Mouse (Mus musculus) forebrain, embryonic 13.5 days (tissue): ENCODE measurements around the gene D8Ertd738e. TPM values are rescaled to one million over a fixed set of nuclear protein-coding genes. Genes with fewer than 3 reads are reported as not detected.

Experiments
- ATAC-seq: fragments of 200-750 bp; cut with Nextera tagmentation; 2 replicates; pipeline ENCODE4 v1.8.0; 2017
- H3K27ac ChIP-seq: fragments of 300-500 bp; sonication (generic); 2 replicates; pipeline ENCODE4 v1.5.1; 2015; ENCODE audit warnings: inconsistent platforms, mild to moderate bottlenecking, moderate library complexity
- H3K27me3 ChIP-seq: fragments of 300-500 bp; sonication (generic); 2 replicates; pipeline ENCODE4 v1.6.1; 2015; ENCODE audit warnings: mild to moderate bottlenecking, inconsistent platforms
- H3K36me3 ChIP-seq: fragments of 300-500 bp; sonication (generic); 2 replicates; pipeline ENCODE4 v1.6.1; 2015; ENCODE audit warnings: mild to moderate bottlenecking, inconsistent platforms; ENCODE audit not compliant: poor library complexity, severe bottlenecking
- H3K4me1 ChIP-seq: fragments of 300-500 bp; sonication (generic); 2 replicates; pipeline ENCODE4 v1.6.1; 2015; ENCODE audit warnings: inconsistent platforms
- H3K4me2 ChIP-seq: fragments of 300-500 bp; sonication (generic); 2 replicates; pipeline ENCODE4 v1.6.1; 2015; ENCODE audit warnings: inconsistent platforms, mild to moderate bottlenecking, moderate library complexity
- H3K4me3 ChIP-seq: fragments of 300-500 bp; sonication (generic); 2 replicates; pipeline ENCODE4 v1.5.1; 2015; ENCODE audit warnings: mild to moderate bottlenecking, inconsistent platforms
- H3K9ac ChIP-seq: fragments of 300-500 bp; sonication (generic); 2 replicates; pipeline ENCODE4 v1.6.1; 2015; ENCODE audit warnings: mild to moderate bottlenecking, inconsistent platforms
- H3K9me3 ChIP-seq: fragments of 300-500 bp; sonication (generic); replicated peaks from 2 replicates; pipeline ENCODE4 v1.6.1; 2016; ENCODE audit warnings: inconsistent platforms
- WGBS: fragments of 180-500 bp; shearing (Covaris S2); methylation state at CpG from one replicate; pipeline ENCODE4 v1.1.7; 2015; 5-methylcytosine and 5-hydroxymethylcytosine counted together
- microRNA counts: library from miRNA; unstranded; fragments of <30 nt; microRNA quantifications from one replicate; lab custom pipeline; 2016
- microRNA-seq: library from miRNA; unstranded; fragments of <30 nt; microRNA quantifications from one replicate; pipeline ENCODE4, GENCODE M21; 2016
- polyA plus RNA-seq: library from polyadenylated mRNA; unstranded; fragments of >200 nt; fragmentation: Nextera tagmentation; extraction: Ambion mirVana; gene quantifications from 2 replicates; pipeline ENCODE4 v1.2.1, GENCODE M21; 2015

The D8Ertd738e gene
- polyA plus RNA-seq, 1 experiment from 2014 or later: 310 TPM

- Histone ChIP-seq H3K4me3 (no peak overlapping the region), H3K36me3 (no peaks in the 10 kb centered on the region), H3K4me1 (peaks cover 69% of the 10 kb centered on the region), H3K9ac (no peak overlapping the region), H3K4me2 (peak overlapping the region; percentile 83; the same call in 1 of the 2 replicates), H3K27ac (peak overlapping the region; percentile 89), H3K27me3 (no peaks in the 10 kb centered on the region), H3K9me3 (no peaks in the 10 kb centered on the region)
- no peak for ATAC-seq
- 50% methylated on average over 11 of the region's 11 CpGs for WGBS
These were observed 50.0 kb downstream of the D8Ertd738e start for GRCm38 (mm10) chr8:84199348-84200125.

DNA sequence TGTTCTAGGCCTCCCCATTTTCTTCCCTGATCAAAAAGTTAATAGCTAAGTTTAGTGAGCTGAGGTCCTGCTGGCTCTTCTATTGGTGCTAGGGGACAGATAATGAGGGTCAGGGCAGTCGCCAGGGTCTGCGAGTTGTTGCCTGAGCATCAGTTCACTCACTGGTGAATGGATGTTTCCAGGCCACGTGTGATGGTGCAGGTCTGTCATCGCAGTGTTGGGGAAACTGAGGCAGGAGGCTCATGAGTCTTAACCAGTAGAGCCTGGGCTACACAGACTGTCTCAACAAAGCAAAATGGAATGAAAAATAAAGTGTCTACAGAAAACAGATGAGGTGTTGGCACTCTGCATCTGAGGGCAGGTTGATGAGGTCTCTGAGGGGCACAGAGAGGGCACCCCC, 50.6 kb downstream of the D8Ertd738e start:
- Histone ChIP-seq H3K4me2 (peak overlapping the region; percentile 73), H3K27ac (peak overlapping the region; percentile 89), H3K27me3 (no peaks in the 10 kb centered on the region), H3K9me3 (no peaks in the 10 kb centered on the region), H3K4me3 (no peak overlapping the region), H3K9ac (no peak overlapping the region), H3K4me1 (peaks cover 65% of the 10 kb centered on the region), H3K36me3 (no peaks in the 10 kb centered on the region)
- 15% methylated on average over 4 of the region's 4 CpGs for WGBS
- no peak for ATAC-seq

GRCm38 (mm10) chr8:84197922-84198774, 51.4 kb downstream of the D8Ertd738e start:
- no peaks in the 10 kb centered on the region for H3K36me3 ChIP-seq
- H3K9me3 ChIP-seq: no peaks in the 10 kb centered on the region
- peak overlapping the region; percentile 65 for H3K9ac ChIP-seq
- ATAC-seq: peak; percentile 71
- H3K4me3 ChIP-seq: peak overlapping the region; percentile 51
- WGBS: 1% methylated on average over 30 of the region's 30 CpGs
- H3K4me2 ChIP-seq: peak overlapping the region; percentile 73
- H3K27ac ChIP-seq: peak overlapping the region; percentile 89
- no peaks in the 10 kb centered on the region for H3K27me3 ChIP-seq
- peaks cover 59% of the 10 kb centered on the region for H3K4me1 ChIP-seq

DNA sequence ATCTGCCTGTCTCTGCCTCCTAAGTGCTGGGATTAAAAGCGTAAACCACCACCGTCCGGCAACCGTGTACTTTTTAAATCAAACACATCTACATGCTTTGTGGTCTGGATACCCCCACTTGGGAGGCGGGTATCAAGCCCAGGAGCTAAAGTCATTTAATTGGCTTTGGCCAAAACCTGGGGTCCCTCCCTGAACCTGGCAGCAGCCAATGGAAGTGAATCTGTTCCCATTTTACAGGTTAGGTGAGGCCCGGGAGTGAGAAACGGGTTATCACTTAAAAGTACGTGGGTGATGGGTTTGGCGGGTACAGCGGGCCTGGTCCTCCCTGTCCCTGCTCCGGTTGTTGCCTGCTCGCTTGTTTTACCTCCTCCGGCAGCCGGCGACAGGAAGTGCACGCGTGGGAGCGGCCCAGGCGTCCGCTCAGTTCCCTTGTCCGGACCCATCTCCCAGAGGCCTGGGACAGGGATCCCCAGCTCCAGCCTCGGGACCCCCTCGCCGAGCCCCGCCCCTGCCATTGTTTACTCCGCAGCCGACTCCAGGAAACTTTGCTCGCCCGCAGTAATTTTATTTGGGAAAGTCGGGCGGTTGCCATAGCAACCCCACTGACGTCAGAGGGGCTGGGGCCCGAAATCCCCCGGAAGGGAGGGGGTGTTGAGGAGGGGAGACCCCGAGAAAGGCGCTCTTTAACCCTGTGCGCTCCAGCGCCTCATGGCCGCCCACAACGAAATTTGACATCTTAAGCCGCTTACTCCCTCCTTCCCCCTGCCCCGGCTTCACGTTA, 52.2 kb downstream of the D8Ertd738e start:
- 2% methylated on average over 43 of the region's 43 CpGs for WGBS

More for the DNA sequence above, 52.2 kb downstream of the D8Ertd738e start:
- peak; percentile 41 for ATAC-seq
- peaks cover 60% of the 10 kb centered on the region for H3K4me1 ChIP-seq
- no peaks in the 10 kb centered on the region for H3K36me3 ChIP-seq
- peak overlapping the region; percentile 51 for H3K4me3 ChIP-seq
- peak overlapping the region; percentile 73 for H3K4me2 ChIP-seq
- H3K9me3 ChIP-seq: no peaks in the 10 kb centered on the region
- peak overlapping the region; percentile 65 for H3K9ac ChIP-seq
- H3K27ac ChIP-seq: peak overlapping the region; percentile 89
- H3K27me3 ChIP-seq: no peaks in the 10 kb centered on the region

MicroRNAs encoded within 50 kb of the gene (microRNA counts, 519-probe panel; counts per million panel counts)
- microRNA mmu-miR-23a (lab: Ali Mortazavi, UCI) (4,322 counts per million, percentile 82 among the panel's probes with 10 or more counts), microRNA mmu-miR-27a (lab: Ali Mortazavi, UCI) (4,676 counts per million, percentile 87 among the panel's probes with 10 or more counts)

Small RNA genes lying within 50 kb of the gene (microRNA-seq; reads per million reads assigned to microRNA genes)
- 5,646 reads per million, percentile 91 among the genes with 10 or more reads in this experiment for gene Mir23a
- gene Mir24-2: not detected
- 99.5 reads per million, percentile 51 among the genes with 10 or more reads in this experiment for gene Mir27a
- gene Mir3074-2: not detected

Other genes with a start within 250 kb of the D8Ertd738e start
- 1.00 and 1.2 TPM in 2 replicates for gene 1700067K01Rik, start 248.2 kb downstream of the D8Ertd738e start, polyA plus RNA-seq
- 0.37 TPM in 1 of 2 replicates, not detected in the other for gene 2210011C24Rik, start 237.5 kb downstream of the D8Ertd738e start, polyA plus RNA-seq
- 1.9 and 2.1 TPM in 2 replicates for gene Palm3, start 228.2 kb downstream of the D8Ertd738e start, polyA plus RNA-seq
- gene Il27ra, start 207.1 kb downstream of the D8Ertd738e start, polyA plus RNA-seq: 0.23 and 0.29 TPM in 2 replicates
- not detected in 2 replicates for gene Rln3, start 204.7 kb downstream of the D8Ertd738e start, polyA plus RNA-seq
- gene Gm10643, start 184.6 kb downstream of the D8Ertd738e start, polyA plus RNA-seq: 1.1 and 1.5 TPM in 2 replicates
- gene Rfx1, start 182.9 kb downstream of the D8Ertd738e start, polyA plus RNA-seq: 6.7 and 8.3 TPM in 2 replicates
- 17.0 and 19.2 TPM in 2 replicates for gene Dcaf15, start 145.0 kb downstream of the D8Ertd738e start, polyA plus RNA-seq
- gene Podnl1, start 123.7 kb downstream of the D8Ertd738e start, polyA plus RNA-seq: 0.24 and 0.27 TPM in 2 replicates
- gene Cc2d1a, start 101.8 kb downstream of the D8Ertd738e start, polyA plus RNA-seq: 18.6 and 24.1 TPM in 2 replicates
- 2.2 and 2.3 TPM in 2 replicates for gene 4930432K21Rik, start 101.7 kb downstream of the D8Ertd738e start, polyA plus RNA-seq
- gene Nanos3, start 64.5 kb downstream of the D8Ertd738e start, polyA plus RNA-seq: 4.7 and 6.5 TPM in 2 replicates
- 43.1 and 44.0 TPM in 2 replicates for gene Zswim4, start 12.7 kb downstream of the D8Ertd738e start, polyA plus RNA-seq
- 57.3 and 64.1 TPM in 2 replicates for gene Mri1, start 7.6 kb upstream of the D8Ertd738e start, polyA plus RNA-seq
- 26.8 and 28.9 TPM in 2 replicates for gene Ccdc130, start 20.7 kb upstream of the D8Ertd738e start, polyA plus RNA-seq
- 9.7 and 9.8 TPM in 2 replicates for gene Cacna1a, start 138.7 kb upstream of the D8Ertd738e start, polyA plus RNA-seq